Mouse (Mus musculus) embryonic facial prominence, embryonic 15.5 days (tissue): Measurements from ENCODE around the gene Gm281. TPM values are rescaled to one million over a fixed set of nuclear protein-coding genes. Genes with fewer than 3 reads are reported as not detected.

ENCODE experiments used
- ATAC-seq: fragments of 200-750 bp; cut with Nextera tagmentation; 2 replicates; pipeline ENCODE4 v1.8.0; 2017; ENCODE audit warnings: low read depth, moderate TSS enrichment; ENCODE audit not compliant: insufficient number of reproducible peaks, low FRiP score, low TSS enrichment
- H3K27ac ChIP-seq: fragments of 300-500 bp; sonication (generic); replicated peaks from 2 replicates; pipeline ENCODE4 v1.5.1; 2015; ENCODE audit warnings: mild to moderate bottlenecking, inconsistent platforms
- H3K27me3 ChIP-seq: fragments of 300-500 bp; sonication (generic); 2 replicates; pipeline ENCODE4 v1.6.1; 2015; ENCODE audit warnings: inconsistent platforms
- H3K36me3 ChIP-seq: fragments of 300-500 bp; sonication (generic); 2 replicates; pipeline ENCODE4 v1.6.1; 2015; ENCODE audit warnings: mild to moderate bottlenecking, inconsistent platforms
- H3K4me1 ChIP-seq: fragments of 300-500 bp; sonication (generic); 2 replicates; pipeline ENCODE4 v1.6.1; 2015; ENCODE audit warnings: inconsistent platforms
- H3K4me2 ChIP-seq: fragments of 300-500 bp; sonication (generic); replicated peaks from 2 replicates; pipeline ENCODE4 v1.6.1; 2015; ENCODE audit warnings: mild to moderate bottlenecking, inconsistent platforms
- H3K4me3 ChIP-seq: fragments of 300-500 bp; sonication (generic); replicated peaks from 2 replicates; pipeline ENCODE4 v1.5.1; 2015; ENCODE audit warnings: mild to moderate bottlenecking, inconsistent platforms
- H3K9ac ChIP-seq: fragments of 300-500 bp; sonication (generic); 2 replicates; pipeline ENCODE4 v1.6.1; 2015; ENCODE audit warnings: inconsistent platforms
- H3K9me3 ChIP-seq: fragments of 300-500 bp; sonication (generic); replicated peaks from 2 replicates; pipeline ENCODE4 v1.6.1; 2016; ENCODE audit warnings: inconsistent platforms
- WGBS: fragments of 180-500 bp; shearing (Covaris S2); methylation state at CpG from one replicate; pipeline ENCODE4 v1.1.7; 2015; 5-methylcytosine and 5-hydroxymethylcytosine counted together
- polyA plus RNA-seq: library from polyadenylated mRNA; unstranded; fragments of >200 nt; fragmentation: Nextera tagmentation; extraction: Ambion mirVana; gene quantifications from 2 replicates; pipeline ENCODE4 v1.2.1, GENCODE M21; 2015

Gm281 gene
- polyA plus RNA-seq, 1 experiment from 2014 or later, result 1.5 TPM

GRCm38 (mm10) chr14:13933290-13934051, 19.2 kb upstream of the Gm281 start:
- Histone ChIP-seq H3K9ac (no peak overlapping the region), H3K9me3 (no peaks in the 10 kb centered on the region), H3K4me2 (peak overlapping the region; percentile 69), H3K27ac (no peak overlapping the region), H3K27me3 (no peaks in the 10 kb centered on the region), H3K4me1 (peaks cover 8% of the 10 kb centered on the region; the same call in 1 of the 2 replicates), H3K4me3 (peak overlapping the region; percentile 40), H3K36me3 (no peaks in the 10 kb centered on the region)
- no peak for ATAC-seq
- WGBS, result 22% methylated on average over 31 of the region's 31 CpGs

DNA sequence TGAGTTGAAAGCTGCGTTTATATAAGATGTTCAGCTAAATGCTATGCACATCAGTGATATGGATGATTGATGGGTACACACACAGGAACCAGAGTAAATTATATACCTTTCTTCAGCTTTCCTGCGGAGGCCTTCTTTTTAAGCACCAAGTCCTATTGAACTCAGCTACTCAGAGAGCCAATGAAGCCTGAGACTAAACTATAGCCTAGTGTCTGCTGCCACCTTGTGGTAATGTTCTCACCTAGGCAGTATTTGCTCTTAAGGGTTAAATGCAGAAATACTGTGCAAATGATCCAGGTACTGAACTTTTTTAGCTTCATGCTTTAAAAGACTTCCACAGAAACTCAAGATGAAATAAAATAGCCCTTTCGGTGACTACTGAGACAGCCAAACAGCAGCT, 3.4 kb upstream of the Gm281 start:
- Histone ChIP-seq H3K9me3 (no peaks in the 10 kb centered on the region), H3K9ac (no peak overlapping the region), H3K4me3 (no peak overlapping the region), H3K4me2 (no peak overlapping the region), H3K4me1 (no peaks in the 10 kb centered on the region), H3K36me3 (no peaks in the 10 kb centered on the region), H3K27me3 (no peaks in the 10 kb centered on the region), H3K27ac (no peak overlapping the region)
- 38% methylated on average over 3 of the region's 3 CpGs for WGBS
- no peak for ATAC-seq

- H3K4me2 ChIP-seq, result no peak overlapping the region
- H3K9ac ChIP-seq, result no peak overlapping the region
- no peaks in the 10 kb centered on the region for H3K36me3 ChIP-seq
- no peak overlapping the region for H3K4me3 ChIP-seq
- ATAC-seq, result no peak
- no peaks in the 10 kb centered on the region for H3K9me3 ChIP-seq
- no peaks in the 10 kb centered on the region for H3K4me1 ChIP-seq
- H3K27ac ChIP-seq, result no peak overlapping the region
- H3K27me3 ChIP-seq, result no peaks in the 10 kb centered on the region
- 84% methylated on average over 10 of the region's 10 CpGs for WGBS
Observed at GRCm38 (mm10) chr14:13917208-13917607, 2.9 kb upstream of the Gm281 start.

DNA sequence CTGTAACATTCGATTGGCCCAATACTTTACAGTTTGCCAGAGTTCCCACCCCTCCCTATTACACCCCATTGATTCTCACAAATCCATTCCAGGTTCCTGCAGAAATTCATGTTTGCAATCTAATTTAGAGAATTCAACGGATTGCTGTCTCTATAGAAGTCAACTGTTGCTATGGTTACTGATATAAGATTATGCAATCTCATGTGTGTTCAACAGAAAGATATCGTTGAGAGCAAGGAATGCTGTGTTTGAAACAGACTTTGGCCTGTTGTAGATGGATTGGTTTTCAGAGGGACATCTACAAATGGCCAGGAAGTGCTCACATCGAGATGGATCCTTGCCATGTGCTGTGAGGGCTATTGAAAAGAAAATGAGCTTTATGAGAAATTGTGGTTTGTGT, 929 bp upstream of the Gm281 start:
- no peak overlapping the region for H3K27ac ChIP-seq
- ATAC-seq, result no peak
- no peak overlapping the region for H3K4me3 ChIP-seq
- WGBS, result 62% methylated on average over 4 of the region's 4 CpGs
- no peak overlapping the region for H3K4me2 ChIP-seq
- no peaks in the 10 kb centered on the region for H3K4me1 ChIP-seq
- H3K9me3 ChIP-seq, result no peaks in the 10 kb centered on the region
- no peaks in the 10 kb centered on the region for H3K27me3 ChIP-seq
- no peaks in the 10 kb centered on the region for H3K36me3 ChIP-seq
- H3K9ac ChIP-seq, result no peak overlapping the region

GRCm38 (mm10) chr14:13910148-13910547, 4.1 kb downstream of the Gm281 start:
- Histone ChIP-seq H3K4me3 (no peak overlapping the region), H3K9me3 (no peaks in the 10 kb centered on the region), H3K4me2 (no peak overlapping the region), H3K27me3 (no peaks in the 10 kb centered on the region), H3K9ac (no peak overlapping the region), H3K27ac (no peak overlapping the region), H3K36me3 (no peaks in the 10 kb centered on the region), H3K4me1 (no peaks in the 10 kb centered on the region)
- 56% methylated on average over 2 of the region's 2 CpGs for WGBS
- no peak for ATAC-seq

GRCm38 (mm10) chr14:13907145-13907544, 7.1 kb downstream of the Gm281 start:
- Histone ChIP-seq H3K4me2 (no peak overlapping the region), H3K9ac (no peak overlapping the region), H3K27ac (no peak overlapping the region), H3K27me3 (no peaks in the 10 kb centered on the region), H3K4me1 (no peaks in the 10 kb centered on the region), H3K4me3 (no peak overlapping the region), H3K9me3 (no peaks in the 10 kb centered on the region), H3K36me3 (no peaks in the 10 kb centered on the region)
- ATAC-seq, result no peak
- WGBS, result 89% methylated on average over 7 of the region's 7 CpGs

- no peak overlapping the region for H3K27ac ChIP-seq
- H3K27me3 ChIP-seq, result no peaks in the 10 kb centered on the region
- no peak overlapping the region for H3K4me2 ChIP-seq
- whole genome bisulfite sequencing, result 87% methylated on average over 1 of the region's 1 CpGs
- no peak for ATAC-seq
- no peaks in the 10 kb centered on the region for H3K36me3 ChIP-seq
- no peak overlapping the region for H3K4me3 ChIP-seq
- no peak overlapping the region for H3K9ac ChIP-seq
- H3K9me3 ChIP-seq, result no peaks in the 10 kb centered on the region
- no peaks in the 10 kb centered on the region for H3K4me1 ChIP-seq
Observed at GRCm38 (mm10) chr14:13906461-13906860, 7.8 kb downstream of the Gm281 start.

DNA sequence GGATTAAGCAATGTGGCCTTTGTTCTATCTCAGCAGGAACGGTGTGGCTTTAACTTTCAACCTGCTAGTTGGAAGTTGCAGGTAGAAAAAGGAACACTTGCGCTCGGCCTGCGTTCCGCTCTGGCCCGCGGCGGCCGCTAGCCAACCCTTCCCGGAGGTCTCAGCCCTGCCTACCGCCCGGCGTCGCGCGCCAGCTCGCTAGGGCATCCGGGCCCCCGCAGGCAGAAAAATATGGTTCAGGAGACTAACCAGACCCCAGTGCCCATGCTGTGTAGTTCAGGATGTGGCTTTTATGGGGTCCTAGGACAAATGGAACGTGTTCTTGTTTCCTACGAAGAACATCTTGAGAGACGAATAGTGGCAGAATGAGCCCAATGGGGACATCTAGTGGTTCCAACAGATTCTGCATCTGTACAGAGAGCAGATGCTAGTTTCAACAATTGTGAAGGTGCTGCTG, 12.6 kb downstream of the Gm281 start:
- Histone ChIP-seq H3K4me1 (no peaks in the 10 kb centered on the region), H3K9me3 (no peaks in the 10 kb centered on the region), H3K36me3 (no peaks in the 10 kb centered on the region), H3K9ac (peak overlapping the region; percentile 48), H3K4me3 (peak overlapping the region; percentile 52), H3K4me2 (peak overlapping the region; percentile 83), H3K27ac (0 out of 2 replicates have a peak overlapping the region, but pooled peaks have one; percentile 24), H3K27me3 (no peaks in the 10 kb centered on the region; the same call in 1 of the 2 replicates)
- under 1% methylated on average over 22 of the region's 22 CpGs for WGBS
- peak; percentile 29; the same call in 1 of the 2 replicates for ATAC-seq

GRCm38 (mm10) chr14:13895198-13895597, 19.1 kb downstream of the Gm281 start:
- H3K9me3 ChIP-seq, result no peaks in the 10 kb centered on the region
- no peaks in the 10 kb centered on the region for H3K27me3 ChIP-seq
- H3K9ac ChIP-seq, result no peak overlapping the region
- no peaks in the 10 kb centered on the region for H3K4me1 ChIP-seq
- H3K4me3 ChIP-seq, result no peak overlapping the region
- H3K36me3 ChIP-seq, result no peaks in the 10 kb centered on the region
- no peak overlapping the region for H3K4me2 ChIP-seq
- no peak for ATAC-seq
- H3K27ac ChIP-seq, result no peak overlapping the region

GRCm38 (mm10) chr14:13893748-13894147, 20.5 kb downstream of the Gm281 start:
- WGBS, result 62% methylated on average over 3 of the region's 3 CpGs
- H3K4me1 ChIP-seq, result no peaks in the 10 kb centered on the region
- ATAC-seq, result no peak
- no peaks in the 10 kb centered on the region for H3K36me3 ChIP-seq
- H3K27me3 ChIP-seq, result no peaks in the 10 kb centered on the region
- no peaks in the 10 kb centered on the region for H3K9me3 ChIP-seq
- no peak overlapping the region for H3K4me2 ChIP-seq
- no peak overlapping the region for H3K4me3 ChIP-seq
- no peak overlapping the region for H3K9ac ChIP-seq
- H3K27ac ChIP-seq, result no peak overlapping the region

- no peaks in the 10 kb centered on the region for H3K36me3 ChIP-seq
- H3K9ac ChIP-seq, result no peak overlapping the region
- ATAC-seq, result no peak
- H3K4me3 ChIP-seq, result no peak overlapping the region
- no peaks in the 10 kb centered on the region for H3K4me1 ChIP-seq
- no peaks in the 10 kb centered on the region for H3K27me3 ChIP-seq
- H3K9me3 ChIP-seq, result no peaks in the 10 kb centered on the region
- no peak overlapping the region for H3K27ac ChIP-seq
- H3K4me2 ChIP-seq, result no peak overlapping the region
Observed at GRCm38 (mm10) chr14:13861416-13861815, 52.9 kb downstream of the Gm281 start.
